10 mouse cellular contexts compared by ENCODE assay signal in the genomic region with DNA sequence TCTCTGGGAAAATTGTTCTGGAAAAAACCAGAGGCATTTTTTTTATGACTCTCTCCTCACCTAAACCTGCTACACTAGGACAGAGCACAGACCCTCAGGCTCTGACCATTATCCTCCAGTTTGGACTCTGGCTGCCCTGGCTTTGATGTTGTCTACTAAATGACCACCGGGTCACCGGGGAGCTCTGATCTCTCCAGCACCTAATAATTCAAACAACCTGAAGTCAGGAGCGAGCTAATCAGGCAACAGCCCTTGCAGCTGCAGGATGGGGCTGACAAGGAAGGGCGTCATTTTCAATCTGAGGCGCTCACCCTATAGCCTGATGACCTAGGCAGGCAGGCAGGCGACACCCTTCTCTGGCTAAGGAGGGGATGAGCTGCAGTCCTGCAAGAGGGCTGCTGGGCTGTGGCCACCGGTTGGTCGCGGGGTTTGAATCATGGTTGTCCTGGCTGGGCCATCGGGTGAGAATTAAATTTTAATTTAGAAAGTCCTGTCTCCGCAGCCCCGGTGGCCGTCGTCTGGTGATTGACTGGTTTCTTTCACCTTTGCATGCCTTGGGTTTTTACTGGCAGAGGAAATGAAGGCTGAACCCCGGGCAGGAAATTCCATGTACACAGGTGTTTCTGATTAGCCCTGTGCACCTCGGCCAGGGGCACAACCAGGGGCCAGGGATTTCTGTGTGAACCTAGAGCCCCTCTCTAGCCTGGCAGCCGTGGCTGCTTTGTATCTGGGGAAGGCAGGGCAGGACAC. TPM values are rescaled to one million over a fixed set of nuclear protein-coding genes. Genes with fewer than 3 reads are reported as not detected.
DNase-seq lines count a peak whose midpoint lies in the region; ATAC-seq and TF ChIP-seq lines count a peak whose summit lies in the region.
"Had no signal": no experiment of that assay in that cellular context is flagged by ENCODE, and none has a peak within 500 bp of the region (broad histone marks: within the 10 kb centered on the region; RNA-seq: fewer than 3 reads in every experiment).

No protein-coding gene starts in this region.

- WGBS in kidney, embryonic 14.5 days, result 3% methylated on average over 17 of the region's 17 CpGs
- 7% methylated on average over 17 of the region's 17 CpGs for WGBS in bone marrow, adult 2 months
- WGBS in embryonic facial prominence, embryonic 13.5 days, result 9% methylated on average over 17 of the region's 17 CpGs
- 34% methylated on average over 17 of the region's 17 CpGs for WGBS in macrophage (ENCODE audit: missing documents)

- H3K36me3 ChIP-seq in kidney, embryonic 14.5 days (ENCODE audit: control insufficient read depth, insufficient read depth, low read length), result no peaks in the 10 kb centered on the region
- H3K36me3 ChIP-seq in embryonic facial prominence, embryonic 13.5 days, result no peaks in the 10 kb centered on the region
- H3K36me3 ChIP-seq in macrophage (ENCODE audit: inconsistent target), result no peaks in the 10 kb centered on the region
- H3K36me3 ChIP-seq: embryonic facial prominence, embryonic 15.5 days had no signal

- no peak overlapping the region for H3K9ac ChIP-seq in kidney, embryonic 14.5 days (ENCODE audit: low read depth, low read length)
- peak overlapping the region; percentile 7; the same call in 1 of the 2 replicates for H3K9ac ChIP-seq in embryonic facial prominence, embryonic 13.5 days
- H3K9ac ChIP-seq: embryonic facial prominence, embryonic 15.5 days; liver, embryonic 14.5 days had no signal

- no peak overlapping the region for H3K27ac ChIP-seq in kidney, embryonic 14.5 days (ENCODE audit: low read depth, low read length)
- H3K27ac ChIP-seq in bone marrow, adult 2 months (ENCODE audit: control insufficient read depth, insufficient read depth, low read depth, low read length, poor library complexity), result peak overlapping the region; percentile 15
- H3K27ac ChIP-seq in embryonic facial prominence, embryonic 13.5 days, result no peak overlapping the region
- peak overlapping the region; percentile 8; the same call in 1 of the 2 replicates for H3K27ac ChIP-seq in macrophage
- H3K27ac ChIP-seq: embryonic facial prominence, embryonic 15.5 days; layer of hippocampus, adult 2 months; liver, embryonic 14.5 days had no signal

- peaks cover 15% of the 10 kb centered on the region; the same call in 1 of the 2 replicates for H3K4me1 ChIP-seq in kidney, embryonic 14.5 days (ENCODE audit: control insufficient read depth, insufficient read depth, low read length)
- peaks cover 13% of the 10 kb centered on the region for H3K4me1 ChIP-seq in bone marrow, adult 2 months (ENCODE audit: control insufficient read depth, insufficient read depth, low read length)
- peaks cover 56% of the 10 kb centered on the region for H3K4me1 ChIP-seq in embryonic facial prominence, embryonic 13.5 days

- H3K4me3 ChIP-seq in kidney, embryonic 14.5 days (ENCODE audit: low read length), result no peak overlapping the region
- H3K4me3 ChIP-seq in bone marrow, adult 2 months (replicated peaks; ENCODE audit: control insufficient read depth, low read depth, low read length), result no peak overlapping the region
- H3K4me3 ChIP-seq in embryonic facial prominence, embryonic 13.5 days, result no peak overlapping the region
- H3K4me3 ChIP-seq in macrophage (ENCODE audit: inconsistent target), result no peak overlapping the region
- H3K4me3 ChIP-seq: embryonic facial prominence, embryonic 15.5 days; layer of hippocampus, adult 2 months had no signal

- no peak for DNase-seq in kidney, adult 8-10 months
- DNase-seq in retina, embryonic 14.5 days (ENCODE audit: low spot score), result no peak
- DNase-seq in layer of hippocampus, adult 18-20 months (ENCODE audit: low spot score in 2 of 2), result no peak

- 0 out of 2 replicates have a peak, but pooled peaks have one; percentile 38 for ATAC-seq in kidney, embryonic 14.5 days (ENCODE audit: low FRiP score, low TSS enrichment)
- no peak for ATAC-seq in embryonic facial prominence, embryonic 13.5 days (ENCODE audit: insufficient number of reproducible peaks, insufficient read depth, low FRiP score, low TSS enrichment, low read depth)

- peak overlapping the region; percentile 10; the same call in 1 of the 2 replicates for H3K4me2 ChIP-seq in kidney, embryonic 14.5 days (replicated peaks; ENCODE audit: low read depth, low read length)
- no peak overlapping the region; the same call in 1 of the 2 replicates for H3K4me2 ChIP-seq in embryonic facial prominence, embryonic 13.5 days
- H3K4me2 ChIP-seq: embryonic facial prominence, embryonic 15.5 days had no signal

- H3K79me2 ChIP-seq in macrophage (ENCODE audit: inconsistent target), result no peaks in the 10 kb centered on the region

- TF ChIP-seq CTCF in bone marrow, adult 2 months (IDR thresholded peaks at IDR 0.05; ENCODE audit: control insufficient read depth, insufficient read depth, low read length), result no peak

- no peak for TF ChIP-seq POLR2A in bone marrow, adult 2 months (IDR thresholded peaks at IDR 0.05; ENCODE audit: borderline replicate concordance, control insufficient read depth, low read depth, low read length)

- H3K9me3 ChIP-seq in kidney, embryonic 14.5 days (ENCODE audit: control insufficient read depth, low read length), result no peaks in the 10 kb centered on the region
- no peaks in the 10 kb centered on the region for H3K9me3 ChIP-seq in embryonic facial prominence, embryonic 13.5 days
- H3K9me3 ChIP-seq: embryonic facial prominence, embryonic 15.5 days had no signal

- peaks cover 4% of the 10 kb centered on the region; the same call in 1 of the 2 replicates for H3K27me3 ChIP-seq in kidney, embryonic 14.5 days (ENCODE audit: control insufficient read depth, insufficient read depth, low read length)
- no peaks in the 10 kb centered on the region for H3K27me3 ChIP-seq in embryonic facial prominence, embryonic 13.5 days
- H3K27me3 ChIP-seq: embryonic facial prominence, embryonic 15.5 days had no signal

RNA-seq across cellular contexts. Expression of a gene that starts 18.9 kb away (rescaled TPM):
- polyA plus RNA-seq in kidney, embryonic 14.5 days (2014; fragmentation: Nextera tagmentation; extraction: Ambion mirVana), result 0.66 and 1.0 TPM in 2 replicates
- 22.4 and 70.7 TPM in 2 replicates for polyA plus RNA-seq in bone marrow, adult 2 months (2011; ENCODE audit: insufficient read depth, insufficient read length, low replicate concordance, missing spikeins)
- 1.1 and 1.7 TPM in 2 replicates for polyA plus RNA-seq in embryonic facial prominence, embryonic 13.5 days (2015; fragmentation: Nextera tagmentation; extraction: Ambion mirVana)
- total RNA-seq in macrophage (2018; cell fraction: chromatin; rRNA removed), result 10 to 100 TPM in 13 of 26 experiments, 1 to 10 TPM in 12, under 1 TPM in 1; 0.87 to 66.4 (median 10.8) TPM
- total RNA-seq in macrophage (2018; cell fraction: cytosol; rRNA removed), result 10 to 100 TPM in 25 of 26 experiments, 1 to 10 TPM in 1; 6.9 to 68.5 (median 45.6) TPM
- total RNA-seq in macrophage (2018; cell fraction: nucleus; rRNA removed), result 10 to 100 TPM in 20 of 26 experiments, 1 to 10 TPM in 6; 5.7 to 83.4 (median 17.4) TPM
- polyA plus RNA-seq in macrophage (2018), result 17.5 to 60.8 TPM (median 44.2 TPM) in 3 replicates
- 1 to 10 TPM; 1.3 TPM for total RNA-seq in layer of hippocampus, adult 18-20 months (2021)

RNA-seq across cellular contexts. Expression of a gene that starts 23.6 kb away (rescaled TPM):
- 440 and 481 TPM in 2 replicates for polyA plus RNA-seq in kidney, embryonic 14.5 days (2014; fragmentation: Nextera tagmentation; extraction: Ambion mirVana)
- polyA plus RNA-seq in bone marrow, adult 2 months (2011; ENCODE audit: insufficient read depth, insufficient read length, low replicate concordance, missing spikeins), result 99.1 and 137 TPM in 2 replicates
- 338 and 383 TPM in 2 replicates for polyA plus RNA-seq in embryonic facial prominence, embryonic 13.5 days (2015; fragmentation: Nextera tagmentation; extraction: Ambion mirVana)
- 100 to 1,000 TPM; 256 to 801 (median 305) TPM for total RNA-seq in macrophage (2018; cell fraction: chromatin; rRNA removed)
- total RNA-seq in macrophage (2018; cell fraction: cytosol; rRNA removed), result 100 to 1,000 TPM in 25 of 26 experiments, 10 to 100 TPM in 1; 96.6 to 142 (median 118) TPM
- 100 to 1,000 TPM; 122 to 541 (median 233) TPM for total RNA-seq in macrophage (2018; cell fraction: nucleus; rRNA removed)
- 96.3 to 139 TPM (median 138 TPM) in 3 replicates for polyA plus RNA-seq in macrophage (2018)
- total RNA-seq in layer of hippocampus, adult 18-20 months (2021), result 100 to 1,000 TPM; 115 to 121 TPM

Comparison
In these comparisons a context has a peak if more than half of its experiments do, and no peak if none do; other contexts are left out.
1. H3K27ac ChIP-seq: peak in bone marrow, adult 2 months (single experiment) and macrophage (single experiment); none in kidney, embryonic 14.5 days (single experiment) and embryonic facial prominence, embryonic 13.5 days (single experiment).